Mouse (Mus musculus) bone marrow, adult 2 months (tissue): ENCODE data around the gene Mtmr4.

Experiments
- CTCF ChIP-seq: fragments of 200-500 bp; IDR thresholded peaks from 2 replicates; pipeline ENCODE4 v1.5.1; 2011; ENCODE audit warnings: low read length, control low read depth; ENCODE audit not compliant: control insufficient read depth, insufficient read depth
- POLR2A ChIP-seq: fragments of 200-500 bp; IDR thresholded peaks from 2 replicates; pipeline ENCODE4 v1.6.1; 2011; ENCODE audit warnings: low read depth, mild to moderate bottlenecking, control low read depth, low read length, borderline replicate concordance; ENCODE audit not compliant: control insufficient read depth

- TF ChIP-seq CTCF (0 out of 2 replicates have a peak, but pooled peaks have one; percentile 11), POLR2A (peak; percentile 91)
Measured at GRCm38 (mm10) chr11:87591526-87592353, at the start of gene Mtmr4.
